Mouse (Mus musculus) heart, adult 2 months (tissue): ENCODE results near the gene Rab11fip4. TPM values are rescaled to one million over a fixed set of nuclear protein-coding genes. Genes with fewer than 3 reads are reported as not detected.

Source experiments
- DNase-seq, 2 experiments: peaks; one replicate each; pipeline ENCODE4 v3.0.0; 2021
- H3K27ac ChIP-seq: fragments of 200-600 bp; 2 replicates; pipeline ENCODE4 v1.8.1; 2022
- H3K27me3 ChIP-seq: fragments of 200-500 bp; 2 replicates; pipeline ENCODE4 v1.6.1; 2012; ENCODE audit warnings: mild to moderate bottlenecking, low read length, inconsistent platforms, mixed read lengths; ENCODE audit not compliant: control insufficient read depth, insufficient read depth
- H3K36me3 ChIP-seq: fragments of 200-500 bp; 2 replicates; pipeline ENCODE4 v1.6.1; 2012; ENCODE audit warnings: low read length, inconsistent platforms; ENCODE audit not compliant: control insufficient read depth, insufficient read depth
- H3K4me1 ChIP-seq: fragments of 200-500 bp; 2 replicates; pipeline ENCODE4 v1.6.1; 2011; ENCODE audit warnings: low read length; ENCODE audit not compliant: control insufficient read depth, insufficient read depth
- H3K4me3 ChIP-seq: fragments of 200-600 bp; 2 replicates; pipeline ENCODE4 v1.8.1; 2022
- H3K79me2 ChIP-seq: fragments of 200-500 bp; replicated peaks from 2 replicates; pipeline ENCODE4 v1.6.1; 2012; ENCODE audit warnings: mild to moderate bottlenecking, inconsistent platforms, low read length, moderate library complexity, mixed read lengths; ENCODE audit not compliant: control insufficient read depth, insufficient read depth
- H3K9ac ChIP-seq: fragments of 200-500 bp; 2 replicates; pipeline ENCODE4 v1.6.1; 2012; ENCODE audit warnings: low read depth, mild to moderate bottlenecking, control low read depth, inconsistent platforms, low read length, mixed read lengths
- CTCF ChIP-seq: fragments of 200-600 bp; IDR thresholded peaks from 2 replicates; pipeline ENCODE4 v1.8.1; 2022; ENCODE audit warnings: antibody characterized with exemption, mild to moderate bottlenecking, moderate library complexity
- EP300 ChIP-seq: fragments of 200-500 bp; IDR thresholded peaks from 2 replicates; pipeline ENCODE4 v1.6.1; 2011; ENCODE audit warnings: low read depth, low read length, control low read depth; ENCODE audit not compliant: insufficient read depth
- POLR2A ChIP-seq: fragments of 200-500 bp; IDR thresholded peaks from 2 replicates; pipeline ENCODE4 v1.6.1; 2011; ENCODE audit warnings: mild to moderate bottlenecking, low read depth, low read length, control low read depth; ENCODE audit not compliant: insufficient read depth
- WGBS: fragments of 180-500 bp; shearing (Covaris S2); methylation state at CpG from one replicate; pipeline ENCODE4 v1.1.7; 2018; 5-methylcytosine and 5-hydroxymethylcytosine counted together
- intact Hi-C: fragments of 180-260 bp; cut with DNase I; formaldehyde crosslinking; loops from one replicate; pipeline ENCODE4 v1.15.1; 2025
- polyA plus RNA-seq: library from polyadenylated mRNA; depleted of rRNA; stranded (reverse); fragments of >200 nt; gene quantifications from 2 replicates; pipeline ENCODE4 v1.2.3, GENCODE M21; 2012
- total RNA-seq, 2 experiments: library from RNA; stranded (reverse); gene quantifications; 2 replicates each; pipeline ENCODE4 v1.2.3; 2021

Gene Rab11fip4
- total and polyA plus RNA-seq, 3 experiments = 0.11 to 0.66 (median 0.26) TPM

- no peak for DNase-seq
- 83% methylated on average over 11 of the region's 11 CpGs for WGBS
- H3K36me3 ChIP-seq = no peaks in the 10 kb centered on the region
- intact Hi-C loops = no loop called here
- H3K4me1 ChIP-seq = no peaks in the 10 kb centered on the region
- TF ChIP-seq EP300 (no peak), CTCF (no peak), POLR2A (no peak)
- no peak overlapping the region for H3K27ac ChIP-seq
- H3K79me2 ChIP-seq = no peaks in the 10 kb centered on the region
- H3K27me3 ChIP-seq = no peaks in the 10 kb centered on the region
- H3K4me3 ChIP-seq = no peak overlapping the region
- no peak overlapping the region for H3K9ac ChIP-seq
These were observed 22.7 kb upstream of the Rab11fip4 start for GRCm38 (mm10) chr11:79568197-79568911.

- Histone ChIP-seq H3K79me2 (no peaks in the 10 kb centered on the region), H3K9ac (no peak overlapping the region), H3K27ac (no peak overlapping the region), H3K27me3 (no peaks in the 10 kb centered on the region), H3K4me1 (no peaks in the 10 kb centered on the region), H3K4me3 (no peak overlapping the region), H3K36me3 (no peaks in the 10 kb centered on the region)
- WGBS = 87% methylated on average over 2 of the region's 2 CpGs
- TF ChIP-seq EP300 (no peak), POLR2A (no peak), CTCF (no peak)
- DNase-seq = no peak
- intact Hi-C loops = no loop called here
These were observed 20.7 kb upstream of the Rab11fip4 start for GRCm38 (mm10) chr11:79570319-79570718.

GRCm38 (mm10) chr11:79573836-79574235, 17.2 kb upstream of the Rab11fip4 start:
- intact Hi-C loops = no loop called here
- Histone ChIP-seq H3K27ac (no peak overlapping the region), H3K4me1 (no peaks in the 10 kb centered on the region; the same call in 1 of the 2 replicates), H3K4me3 (no peak overlapping the region), H3K36me3 (no peaks in the 10 kb centered on the region), H3K79me2 (no peaks in the 10 kb centered on the region), H3K9ac (no peak overlapping the region), H3K27me3 (no peaks in the 10 kb centered on the region)
- DNase-seq = no peak
- TF ChIP-seq POLR2A (no peak), CTCF (no peak), EP300 (no peak)
- WGBS = 82% methylated on average over 3 of the region's 3 CpGs

- H3K9ac ChIP-seq = no peak overlapping the region
- no peak overlapping the region for H3K4me3 ChIP-seq
- no peak for DNase-seq
- H3K79me2 ChIP-seq = no peaks in the 10 kb centered on the region
- no peaks in the 10 kb centered on the region for H3K36me3 ChIP-seq
- TF ChIP-seq EP300 (no peak), CTCF (no peak), POLR2A (no peak)
- no peak overlapping the region for H3K27ac ChIP-seq
- intact Hi-C loops = no loop called here
- H3K4me1 ChIP-seq = no peaks in the 10 kb centered on the region; the same call in 1 of the 2 replicates
- H3K27me3 ChIP-seq = no peaks in the 10 kb centered on the region
- WGBS = 83% methylated on average over 14 of the region's 14 CpGs
These were observed 15.5 kb upstream of the Rab11fip4 start for GRCm38 (mm10) chr11:79575383-79576073.

- intact Hi-C loops = no loop called here
- WGBS = 38% methylated on average over 5 of the region's 5 CpGs
- peak; percentile 89 for TF ChIP-seq CTCF
- no peak for TF ChIP-seq EP300
- no peak overlapping the region for H3K27ac ChIP-seq
- peak; percentile 69 to 74 for DNase-seq
- H3K4me1 ChIP-seq = no peaks in the 10 kb centered on the region; the same call in 1 of the 2 replicates
- H3K27me3 ChIP-seq = no peaks in the 10 kb centered on the region
- H3K4me3 ChIP-seq = no peak overlapping the region
- H3K9ac ChIP-seq = no peak overlapping the region
- no peaks in the 10 kb centered on the region for H3K36me3 ChIP-seq
- no peaks in the 10 kb centered on the region for H3K79me2 ChIP-seq
These were observed 13.3 kb upstream of the Rab11fip4 start for GRCm38 (mm10) chr11:79577741-79578140.

GRCm38 (mm10) chr11:79580660-79581059, 10.4 kb upstream of the Rab11fip4 start:
- WGBS = 49% methylated on average over 4 of the region's 4 CpGs
- no peaks in the 10 kb centered on the region; the same call in 1 of the 2 replicates for H3K4me1 ChIP-seq
- no peak overlapping the region for H3K27ac ChIP-seq
- H3K9ac ChIP-seq = no peak overlapping the region
- intact Hi-C loops = no loop called here
- no peaks in the 10 kb centered on the region for H3K79me2 ChIP-seq
- no peaks in the 10 kb centered on the region for H3K27me3 ChIP-seq
- no peaks in the 10 kb centered on the region for H3K36me3 ChIP-seq
- no peak for DNase-seq
- TF ChIP-seq EP300 (no peak), CTCF (peak; percentile 32)
- no peak overlapping the region for H3K4me3 ChIP-seq
